In the genomic region with DNA sequence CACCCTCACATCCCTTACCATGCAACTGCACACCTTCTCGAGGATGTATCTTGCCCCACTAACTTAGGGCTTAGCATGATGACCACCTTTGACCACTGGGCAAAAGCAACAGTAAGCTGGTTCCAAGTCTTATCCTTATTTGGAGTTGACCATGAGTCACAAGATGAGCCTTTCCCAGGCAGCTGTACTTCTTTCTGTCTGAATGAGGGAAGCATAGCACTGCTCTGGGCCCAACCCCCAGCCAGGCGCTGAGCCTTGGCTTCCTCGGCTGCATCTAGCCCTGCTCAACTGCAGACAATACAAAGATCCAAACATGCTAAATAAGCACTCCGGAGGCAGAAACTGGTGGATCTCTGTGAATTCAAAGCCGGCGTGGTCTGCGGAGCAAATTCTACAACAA, we compare ENCODE assay signal across 10 mouse cellular contexts.
DNase-seq lines count a peak whose midpoint lies in the region.
"Had no signal": no experiment of that assay in that cellular context is flagged by ENCODE, and none has a peak within 500 bp of the region (broad histone marks: within the 10 kb centered on the region; RNA-seq: fewer than 3 reads in every experiment).

No protein-coding gene starts in this region.

- intact Hi-C loops in left cerebral cortex, postnatal 14 days (cut with DNase I) = no loop called here

- peak; percentile 5 for DNase-seq in gastrocnemius, adult 18-20 months (ENCODE audit: low spot score)
- DNase-seq in gastrocnemius, adult 8-10 months (ENCODE audit: low spot score in 2 of 2) = no peak
- DNase-seq in ovary, adult 18-20 months (ENCODE audit: low spot score) = peak; percentile 36
- DNase-seq in ovary, postnatal 14 days (ENCODE audit: low spot score) = no peak
- peak; percentile 52 for DNase-seq in heart, postnatal 4 days
- peak; percentile 30 for DNase-seq in lung, postnatal 36 days
- DNase-seq in left cerebral cortex, adult 18-20 months (ENCODE audit: low spot score in 2 of 2) = no peak
- no peak for DNase-seq in left cerebral cortex, postnatal 14 days (ENCODE audit: low spot score in 2 of 2)
- DNase-seq: cerebellum, adult 11 months; thymus, postnatal 4 days had no signal

Comparison
In these comparisons a context has a peak if more than half of its experiments do, and no peak if none do; other contexts are left out.
1. DNase-seq: peak in gastrocnemius, adult 18-20 months (single experiment), ovary, adult 18-20 months (single experiment), heart, postnatal 4 days (single experiment) and lung, postnatal 36 days (single experiment); none in gastrocnemius, adult 8-10 months (0 of 2), ovary, postnatal 14 days (single experiment), left cerebral cortex, adult 18-20 months (0 of 2) and left cerebral cortex, postnatal 14 days (0 of 2).